Mouse (Mus musculus): ENCODE data around the gene Myo16.

- TF ChIP-seq GATA1 (IDR thresholded peaks at IDR 0.05; ENCODE audit: borderline replicate concordance, low read length) (no peak), FLI1 (IDR thresholded peaks at IDR 0.05; ENCODE audit: low read length) (no peak)
These were observed 149.3 kb downstream of the Myo16 start for GRCm38 (mm10) chr8:10303061-10303460.

Measured in megakaryocyte, embryonic 14.5 days (primary cell).